Mouse (Mus musculus): ENCODE measurements around the gene Rela.
A peak's percentile ranks its signal among the peaks of the same experiment; 100 is the strongest.

Gene Rela

GRCm38 (mm10) chr19:5636036-5636570, 1.2 kb upstream of the Rela start:
- DNase-seq (ENCODE audit: low spot score in 2 of 2), result no peak

- peak in 1 of 2 experiments; percentile 32 for DNase-seq (ENCODE audit: low spot score in 2 of 2)
Measured at GRCm38 (mm10) chr19:5636571-5637041, 677 bp upstream of the Rela start.

- no peak for DNase-seq (ENCODE audit: low spot score in 2 of 2)
Measured at GRCm38 (mm10) chr19:5638416-5639005, 1.2 kb downstream of the Rela start.

- DNase-seq (ENCODE audit: low spot score in 2 of 2), result no peak
Measured at GRCm38 (mm10) chr19:5640339-5640738, 3.1 kb downstream of the Rela start.

- DNase-seq (ENCODE audit: low spot score in 2 of 2), result no peak
Measured at GRCm38 (mm10) chr19:5641021-5641420, 3.7 kb downstream of the Rela start.

- no peak for DNase-seq (ENCODE audit: low spot score in 2 of 2)
Measured at GRCm38 (mm10) chr19:5641641-5642040, 4.4 kb downstream of the Rela start.

GRCm38 (mm10) chr19:5645280-5645679, 8.0 kb downstream of the Rela start:
- DNase-seq (ENCODE audit: low spot score in 2 of 2), result no peak

- no peak for DNase-seq (ENCODE audit: low spot score in 2 of 2)
Measured at GRCm38 (mm10) chr19:5646731-5647330, 9.5 kb downstream of the Rela start.

- no peak for DNase-seq (ENCODE audit: low spot score in 2 of 2)
Measured at GRCm38 (mm10) chr19:5647791-5648190, 10.5 kb downstream of the Rela start.

- DNase-seq (ENCODE audit: low spot score in 2 of 2), result peak; percentile 69 to 73
Measured at GRCm38 (mm10) chr19:5648401-5649297, 11.4 kb downstream of the Rela start.

GRCm38 (mm10) chr19:5649298-5649741, 12.0 kb downstream of the Rela start:
- DNase-seq (ENCODE audit: low spot score in 2 of 2), result no peak

- no peak for DNase-seq (ENCODE audit: low spot score in 2 of 2)
Measured at GRCm38 (mm10) chr19:5651502-5652274, 14.4 kb downstream of the Rela start.

- no peak for DNase-seq (ENCODE audit: low spot score in 2 of 2)
Measured at GRCm38 (mm10) chr19:5652570-5652969, 15.3 kb downstream of the Rela start.

- DNase-seq (ENCODE audit: low spot score in 2 of 2), result no peak
Measured at GRCm38 (mm10) chr19:5653969-5654719, 16.9 kb downstream of the Rela start.

GRCm38 (mm10) chr19:5654720-5655298, 17.5 kb downstream of the Rela start:
- no peak for DNase-seq (ENCODE audit: low spot score in 2 of 2)

- peak in 1 of 2 experiments; percentile 48 for DNase-seq (ENCODE audit: low spot score in 2 of 2)
Measured at GRCm38 (mm10) chr19:5660942-5661751, 23.9 kb downstream of the Rela start.

GRCm38 (mm10) chr19:5662310-5662709, 25.0 kb downstream of the Rela start:
- DNase-seq (ENCODE audit: low spot score in 2 of 2), result no peak

GRCm38 (mm10) chr19:5662981-5663913, 26.0 kb downstream of the Rela start, which contains the start of gene Sipa1:
TSS of gene Sipa1 (minus strand) at chr19:5663707.
- peak; percentile 82 to 83 for DNase-seq (ENCODE audit: low spot score in 2 of 2)
